Mouse (Mus musculus) neural tube, embryonic 14.5 days (tissue): ENCODE measurements around the gene Perp. TPM values are rescaled to one million over a fixed set of nuclear protein-coding genes. Genes with fewer than 3 reads are reported as not detected.
A peak's percentile ranks its signal among the peaks of the same experiment; 100 is the strongest.

Experiments
- ATAC-seq: fragments of 200-750 bp; cut with Nextera tagmentation; 2 replicates; pipeline ENCODE4 v1.8.0; 2017; ENCODE audit warnings: low read depth, mild to moderate bottlenecking, moderate TSS enrichment, moderate library complexity
- H3K27ac ChIP-seq: fragments of 300-500 bp; sonication (generic); 2 replicates; pipeline ENCODE4 v1.5.1; 2014; ENCODE audit warnings: low read depth, mild to moderate bottlenecking, control low read depth, low read length, moderate library complexity, mixed read lengths
- H3K27me3 ChIP-seq: fragments of 300-500 bp; sonication (generic); 2 replicates; pipeline ENCODE4 v1.6.1; 2014; ENCODE audit warnings: low read length; ENCODE audit not compliant: control insufficient read depth, insufficient read depth
- H3K36me3 ChIP-seq: fragments of 300-500 bp; sonication (generic); 2 replicates; pipeline ENCODE4 v1.6.1; 2014; ENCODE audit warnings: low read length, mixed read lengths; ENCODE audit not compliant: control insufficient read depth, insufficient read depth
- H3K4me1 ChIP-seq: fragments of 300-500 bp; sonication (generic); 2 replicates; pipeline ENCODE4 v1.6.1; 2014; ENCODE audit warnings: low read length; ENCODE audit not compliant: control insufficient read depth, insufficient read depth
- H3K4me2 ChIP-seq: fragments of 300-500 bp; sonication (generic); 2 replicates; pipeline ENCODE4 v1.6.1; 2014; ENCODE audit warnings: mild to moderate bottlenecking, low read depth, low read length, control low read depth
- H3K4me3 ChIP-seq: fragments of 300-500 bp; sonication (generic); 2 replicates; pipeline ENCODE4 v1.5.1; 2014; ENCODE audit warnings: low read depth, low read length, control low read depth, mixed read lengths
- H3K9ac ChIP-seq: fragments of 300-500 bp; sonication (generic); replicated peaks from 2 replicates; pipeline ENCODE4 v1.6.1; 2014; ENCODE audit warnings: low read depth, mild to moderate bottlenecking, control low read depth, low read length, mixed read lengths
- H3K9me3 ChIP-seq: fragments of 300-500 bp; sonication (generic); 2 replicates; pipeline ENCODE4 v1.6.1; 2016; ENCODE audit warnings: low read length; ENCODE audit not compliant: control insufficient read depth
- WGBS: fragments of 180-500 bp; shearing (Covaris S2); extraction: QIAGEN DNeasy Blood & Tissue Kit; methylation state at CpG from one replicate; pipeline ENCODE4 v1.1.7; 2014; 5-methylcytosine and 5-hydroxymethylcytosine counted together
- polyA plus RNA-seq: library from polyadenylated mRNA; unstranded; fragments of >200 nt; fragmentation: Nextera tagmentation; extraction: Ambion mirVana; gene quantifications from 2 replicates; pipeline ENCODE4 v1.2.1, GENCODE M21; 2014

The Perp gene
- polyA plus RNA-seq, 1 experiment from 2014 or later = 8.7 TPM

GRCm38 (mm10) chr10:18835684-18836479 lies 8.9 kb upstream of the Perp start:
- no peaks in the 10 kb centered on the region for H3K27me3 ChIP-seq
- H3K27ac ChIP-seq = no peak overlapping the region
- no peak overlapping the region for H3K4me2 ChIP-seq
- no peak overlapping the region for H3K9ac ChIP-seq
- H3K4me3 ChIP-seq = no peak overlapping the region
- WGBS = 55% methylated on average over 6 of the region's 6 CpGs
- H3K4me1 ChIP-seq = no peaks in the 10 kb centered on the region
- H3K36me3 ChIP-seq = no peaks in the 10 kb centered on the region
- ATAC-seq = peak; percentile 58
- no peaks in the 10 kb centered on the region for H3K9me3 ChIP-seq

- H3K27me3 ChIP-seq = no peaks in the 10 kb centered on the region; the same call in 1 of the 2 replicates
- H3K9ac ChIP-seq = no peak overlapping the region
- ATAC-seq = no peak
- WGBS = 81% methylated on average over 4 of the region's 4 CpGs
- H3K4me2 ChIP-seq = no peak overlapping the region
- no peaks in the 10 kb centered on the region for H3K9me3 ChIP-seq
- no peak overlapping the region for H3K4me3 ChIP-seq
- H3K36me3 ChIP-seq = no peaks in the 10 kb centered on the region
- H3K27ac ChIP-seq = no peak overlapping the region
- no peaks in the 10 kb centered on the region for H3K4me1 ChIP-seq
Measured at GRCm38 (mm10) chr10:18839530-18839929, 5.3 kb upstream of the Perp start.

- Histone ChIP-seq H3K4me2 (no peak overlapping the region), H3K27me3 (no peaks in the 10 kb centered on the region; the same call in 1 of the 2 replicates)
- 70% methylated on average over 4 of the region's 4 CpGs for WGBS
Measured at GRCm38 (mm10) chr10:18840736-18841135, 4.1 kb upstream of the Perp start.

GRCm38 (mm10) chr10:18845287-18845662 lies 455 bp downstream of the Perp start:
- H3K9ac ChIP-seq = peak overlapping the region; percentile 41
- H3K27me3 ChIP-seq = no peaks in the 10 kb centered on the region; the same call in 1 of the 2 replicates
- H3K4me2 ChIP-seq = peak overlapping the region; percentile 85
- H3K4me3 ChIP-seq = peak overlapping the region; percentile 40
- no peaks in the 10 kb centered on the region for H3K9me3 ChIP-seq
- no peak overlapping the region for H3K27ac ChIP-seq
- 6% methylated on average over 18 of the region's 18 CpGs for WGBS
- ATAC-seq = no peak
- no peaks in the 10 kb centered on the region for H3K36me3 ChIP-seq
- no peaks in the 10 kb centered on the region for H3K4me1 ChIP-seq

More at GRCm38 (mm10) chr10:18840736-18841135, 4.1 kb upstream of the Perp start:
- H3K4me1 ChIP-seq = no peaks in the 10 kb centered on the region
- no peaks in the 10 kb centered on the region for H3K36me3 ChIP-seq
- no peak overlapping the region for H3K9ac ChIP-seq
- H3K9me3 ChIP-seq = no peaks in the 10 kb centered on the region
- no peak overlapping the region for H3K27ac ChIP-seq
- H3K4me3 ChIP-seq = no peak overlapping the region
- no peak for ATAC-seq

- Histone ChIP-seq H3K4me2 (no peak overlapping the region), H3K27ac (no peak overlapping the region), H3K4me3 (no peak overlapping the region), H3K9ac (no peak overlapping the region), H3K27me3 (no peaks in the 10 kb centered on the region; the same call in 1 of the 2 replicates), H3K9me3 (no peaks in the 10 kb centered on the region), H3K4me1 (no peaks in the 10 kb centered on the region), H3K36me3 (no peaks in the 10 kb centered on the region)
- WGBS = 56% methylated on average over 4 of the region's 4 CpGs
- no peak for ATAC-seq
Measured at GRCm38 (mm10) chr10:18845711-18846110, 891 bp downstream of the Perp start.

- no peak for ATAC-seq
- no peak overlapping the region for H3K9ac ChIP-seq
- no peak overlapping the region for H3K4me3 ChIP-seq
- no peaks in the 10 kb centered on the region for H3K9me3 ChIP-seq
- H3K27me3 ChIP-seq = no peaks in the 10 kb centered on the region; the same call in 1 of the 2 replicates
- H3K36me3 ChIP-seq = no peaks in the 10 kb centered on the region
- no peaks in the 10 kb centered on the region for H3K4me1 ChIP-seq
- H3K4me2 ChIP-seq = no peak overlapping the region
- H3K27ac ChIP-seq = no peak overlapping the region
- WGBS = 79% methylated on average over 8 of the region's 8 CpGs
Measured at GRCm38 (mm10) chr10:18846474-18847264, 1.8 kb downstream of the Perp start.

GRCm38 (mm10) chr10:18850177-18850576 lies 5.4 kb downstream of the Perp start:
- WGBS = 92% methylated on average over 4 of the region's 4 CpGs
- no peak for ATAC-seq
- H3K4me1 ChIP-seq = no peaks in the 10 kb centered on the region

GRCm38 (mm10) chr10:18853417-18853816 lies 8.6 kb downstream of the Perp start:
- H3K9me3 ChIP-seq = no peaks in the 10 kb centered on the region
- no peaks in the 10 kb centered on the region for H3K4me1 ChIP-seq
- H3K27me3 ChIP-seq = no peaks in the 10 kb centered on the region
- no peak overlapping the region for H3K9ac ChIP-seq
- H3K27ac ChIP-seq = no peak overlapping the region
- no peaks in the 10 kb centered on the region for H3K36me3 ChIP-seq
- no peak overlapping the region for H3K4me2 ChIP-seq
- ATAC-seq = no peak
- H3K4me3 ChIP-seq = no peak overlapping the region
- 88% methylated on average over 7 of the region's 7 CpGs for WGBS

More at GRCm38 (mm10) chr10:18850177-18850576, 5.4 kb downstream of the Perp start:
- no peaks in the 10 kb centered on the region for H3K9me3 ChIP-seq
- H3K4me3 ChIP-seq = no peak overlapping the region
- H3K36me3 ChIP-seq = no peaks in the 10 kb centered on the region
- H3K27me3 ChIP-seq = no peaks in the 10 kb centered on the region; the same call in 1 of the 2 replicates
- no peak overlapping the region for H3K27ac ChIP-seq
- H3K4me2 ChIP-seq = no peak overlapping the region
- H3K9ac ChIP-seq = no peak overlapping the region

GRCm38 (mm10) chr10:18857244-18857643 lies 12.4 kb downstream of the Perp start:
- no peaks in the 10 kb centered on the region for H3K36me3 ChIP-seq
- no peak for ATAC-seq
- H3K27ac ChIP-seq = no peak overlapping the region
- no peaks in the 10 kb centered on the region for H3K4me1 ChIP-seq
- 79% methylated on average over 4 of the region's 4 CpGs for WGBS
- H3K9me3 ChIP-seq = no peaks in the 10 kb centered on the region
- H3K9ac ChIP-seq = no peak overlapping the region
- no peaks in the 10 kb centered on the region for H3K27me3 ChIP-seq
- H3K4me3 ChIP-seq = no peak overlapping the region
- no peak overlapping the region for H3K4me2 ChIP-seq
